Mouse (Mus musculus): ENCODE data around the gene Pou2f2. TPM values are rescaled to one million over a fixed set of nuclear protein-coding genes. Genes with fewer than 3 reads are reported as not detected.
A peak's percentile ranks its signal among the peaks of the same experiment; 100 is the strongest.

Gene Pou2f2
- polyA plus RNA-seq, 1 experiment from 2014 or later: 0.09 TPM

DNA sequence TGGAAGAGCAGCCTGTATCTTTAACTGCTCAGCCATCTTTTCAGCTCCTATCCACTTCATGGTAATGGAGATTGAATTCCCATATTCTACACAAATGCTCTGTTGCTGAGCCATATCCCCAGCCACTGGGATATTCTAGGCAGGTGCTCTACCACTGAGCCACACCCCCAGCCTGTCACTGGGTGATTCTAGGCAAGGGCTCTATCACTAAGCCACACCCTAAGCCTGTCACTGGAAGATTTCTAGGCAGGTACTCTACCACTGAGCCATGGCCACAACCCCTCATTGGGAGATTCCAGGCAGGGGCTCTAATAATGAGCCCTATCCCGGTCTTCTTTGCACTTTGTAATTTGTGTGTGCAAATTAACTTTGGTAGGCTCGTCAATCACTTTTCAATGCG, 15.6 kb upstream of the Pou2f2 start:
- in situ Hi-C loops (cut with MboI; ENCODE audit: low pct_unique_long_range_greater_than_20kb): loop anchor here (25.0 kb wide), 1 partner anchor 392 kb away; no protein-coding TSS in a partner anchor
- CTCF ChIA-PET: interaction anchor here (1.9 kb wide), 1 partner anchor 8 kb away, joined by 5 read pairs; no protein-coding TSS in a partner anchor

DNA sequence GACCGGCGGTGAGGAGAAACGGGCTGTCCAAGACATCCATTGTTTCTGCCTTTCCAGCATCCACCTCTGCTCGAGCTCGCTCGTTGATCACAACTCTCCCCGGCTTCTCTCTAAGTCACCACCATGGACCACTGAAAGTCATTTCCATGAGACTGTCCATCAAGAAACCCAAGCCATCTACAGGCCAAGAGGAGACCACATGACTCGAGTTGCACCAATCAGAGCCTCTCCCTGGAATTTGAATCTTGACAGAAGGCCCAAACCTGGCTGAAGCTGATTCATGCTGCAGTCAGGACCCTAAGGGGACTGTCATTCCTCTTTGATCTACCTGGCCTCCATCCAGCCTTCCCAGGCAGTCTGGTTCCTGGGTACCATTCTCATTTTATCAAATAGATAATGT, 12.6 kb upstream of the Pou2f2 start:
- in situ Hi-C loops (cut with MboI; ENCODE audit: low pct_unique_long_range_greater_than_20kb): loop anchor here (25.0 kb wide), 1 partner anchor 395 kb away; no protein-coding TSS in a partner anchor
- POLR2A ChIA-PET: no interaction called here
- ATAC-seq (no peak), DNase-seq (ENCODE audit: low read depth, low spot score) (no peak)
- H3K27me3 ChIP-seq: peaks cover 7% of the 10 kb centered on the region
- CTCF ChIA-PET: no interaction called here
- TF ChIP-seq CTCF (IDR thresholded peaks at IDR 0.05): no peak

More for the DNA sequence above, 15.6 kb upstream of the Pou2f2 start:
- POLR2A ChIA-PET: no interaction called here
- DNase-seq (ENCODE audit: low read depth, low spot score) (no peak), ATAC-seq (no peak)
- TF ChIP-seq CTCF (IDR thresholded peaks at IDR 0.05): no peak
- H3K27me3 ChIP-seq: peaks cover 7% of the 10 kb centered on the region

GRCm38 (mm10) chr7:25190806-25191205, 11.3 kb upstream of the Pou2f2 start:
- in situ Hi-C loops (cut with MboI; ENCODE audit: low pct_unique_long_range_greater_than_20kb): loop anchor here (25.0 kb wide), 1 partner anchor 396 kb away; no protein-coding TSS in a partner anchor
- ATAC-seq (no peak), DNase-seq (ENCODE audit: low read depth, low spot score) (no peak)
- TF ChIP-seq CTCF (IDR thresholded peaks at IDR 0.05): no peak
- ChIA-PET POLR2A (no interaction called here), CTCF (no interaction called here)
- peaks cover 10% of the 10 kb centered on the region for H3K27me3 ChIP-seq

- ChIA-PET POLR2A (interaction anchor here (0.9 kb wide), 1 partner anchor 215 kb away, joined by 3 read pairs; no protein-coding TSS in a partner anchor), CTCF (interaction anchor here (0.6 to 2.2 kb wide), 14 partner anchors 8 to 216 kb away, joined by 3 to 11 read pairs (median 4); partner anchors contain the start of gene Pou2f2)
- ATAC-seq: no peak
- peak; percentile 88 for TF ChIP-seq CTCF (IDR thresholded peaks at IDR 0.05)
- in situ Hi-C loops (cut with MboI; ENCODE audit: low pct_unique_long_range_greater_than_20kb): loop anchor here (25.0 kb wide), 1 partner anchor 399 kb away; no protein-coding TSS in a partner anchor
- peaks cover 4% of the 10 kb centered on the region for H3K27me3 ChIP-seq
- peak; percentile 22 for DNase-seq (ENCODE audit: low read depth, low spot score)
Observed at GRCm38 (mm10) chr7:25187662-25188650, 8.4 kb upstream of the Pou2f2 start.

DNA sequence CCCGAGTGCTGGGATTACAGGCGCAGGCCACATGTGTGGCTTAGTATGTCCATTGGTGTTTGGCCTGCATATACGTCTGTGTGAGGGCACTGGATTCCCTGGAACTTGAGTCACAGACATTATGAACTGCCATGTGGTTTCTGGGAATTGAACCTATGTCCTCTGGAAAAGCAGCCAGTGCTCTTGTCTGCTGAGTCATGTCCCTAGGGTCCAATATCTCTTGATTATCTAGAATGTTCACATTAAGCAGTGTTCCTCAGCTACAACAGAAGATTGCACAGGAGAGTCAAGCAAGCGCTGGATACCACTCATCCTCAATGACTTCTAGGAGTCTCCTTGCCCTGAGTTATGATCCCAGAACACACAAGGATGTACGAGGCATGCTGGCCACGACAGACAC, 4.6 kb upstream of the Pou2f2 start:
- no peak for TF ChIP-seq CTCF (IDR thresholded peaks at IDR 0.05)
- POLR2A ChIA-PET: no interaction called here
- ATAC-seq: no peak
- CTCF ChIA-PET: no interaction called here
- no peak for DNase-seq (ENCODE audit: low read depth, low spot score)
- in situ Hi-C loops (cut with MboI; ENCODE audit: low pct_unique_long_range_greater_than_20kb): loop anchor here (5.0 to 25.0 kb wide), 2 partner anchors 52 to 403 kb away; no protein-coding TSS in a partner anchor
- peaks cover 21% of the 10 kb centered on the region for H3K27me3 ChIP-seq

DNA sequence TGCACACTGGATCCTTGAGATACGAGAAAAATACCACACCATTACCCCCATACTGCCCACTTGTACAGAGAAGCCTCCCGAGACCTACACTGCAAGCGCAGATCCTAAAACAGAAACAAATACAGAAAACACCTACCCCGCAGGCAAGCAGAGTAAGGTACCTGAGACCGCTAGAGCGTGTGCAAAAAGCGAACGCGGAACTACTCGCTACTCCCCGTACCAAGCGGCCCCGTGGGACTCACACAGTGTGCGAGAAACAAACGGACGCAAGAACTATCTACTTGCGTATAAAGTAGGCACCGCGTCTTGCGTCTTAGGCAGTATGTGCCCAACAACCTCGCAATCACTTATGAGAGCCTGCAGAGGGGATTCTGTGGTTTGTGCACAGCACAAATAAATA, 2.3 kb upstream of the Pou2f2 start:
- peaks cover 41% of the 10 kb centered on the region for H3K27me3 ChIP-seq
- no peak for TF ChIP-seq CTCF (IDR thresholded peaks at IDR 0.05)
- POLR2A ChIA-PET: no interaction called here
- ATAC-seq (no peak), DNase-seq (ENCODE audit: low read depth, low spot score) (no peak)
- in situ Hi-C loops (cut with MboI; ENCODE audit: low pct_unique_long_range_greater_than_20kb): loop anchor here (5.0 to 25.0 kb wide), 2 partner anchors 50 to 405 kb away; no protein-coding TSS in a partner anchor
- CTCF ChIA-PET: no interaction called here

GRCm38 (mm10) chr7:25181331-25181790, 1.8 kb upstream of the Pou2f2 start:
- no peak for DNase-seq (ENCODE audit: low read depth, low spot score)
- in situ Hi-C loops (cut with MboI; ENCODE audit: low pct_unique_long_range_greater_than_20kb): loop anchor here (5.0 to 25.0 kb wide), 2 partner anchors 49 to 406 kb away; no protein-coding TSS in a partner anchor
- no peak for ATAC-seq
- peaks cover 46% of the 10 kb centered on the region for H3K27me3 ChIP-seq
- TF ChIP-seq CTCF (IDR thresholded peaks at IDR 0.05): peak; percentile 69
- CTCF ChIA-PET: no interaction called here
- POLR2A ChIA-PET: no interaction called here

- TF ChIP-seq CTCF (IDR thresholded peaks at IDR 0.05): no peak
- ATAC-seq (no peak), DNase-seq (ENCODE audit: low read depth, low spot score) (no peak)
- CTCF ChIA-PET: no interaction called here
- POLR2A ChIA-PET: no interaction called here
- peaks cover 51% of the 10 kb centered on the region for H3K27me3 ChIP-seq
- in situ Hi-C loops (cut with MboI; ENCODE audit: low pct_unique_long_range_greater_than_20kb): loop anchor here (5.0 to 25.0 kb wide), 2 partner anchors 48 to 407 kb away; no protein-coding TSS in a partner anchor
Observed at GRCm38 (mm10) chr7:25180512-25180911, 986 bp upstream of the Pou2f2 start.

GRCm38 (mm10) chr7:25178787-25179605, 530 bp downstream of the Pou2f2 start:
- POLR2A ChIA-PET: interaction anchor here (0.8 kb wide), 1 partner anchor 10 kb away, joined by 4 read pairs; no protein-coding TSS in a partner anchor
- TF ChIP-seq CTCF (IDR thresholded peaks at IDR 0.05): no peak
- in situ Hi-C loops (cut with MboI; ENCODE audit: low pct_unique_long_range_greater_than_20kb): loop anchor here (25.0 kb wide), 1 partner anchor 408 kb away; no protein-coding TSS in a partner anchor
- peaks cover 63% of the 10 kb centered on the region for H3K27me3 ChIP-seq
- CTCF ChIA-PET: interaction anchor here (0.6 to 1.6 kb wide), 2 partner anchors 9 to 73 kb away, joined by 3 to 10 read pairs; no protein-coding TSS in a partner anchor
- ATAC-seq (peak; percentile 72), DNase-seq (ENCODE audit: low read depth, low spot score) (no peak)

GRCm38 (mm10) chr7:25178317-25178716, 1.2 kb downstream of the Pou2f2 start:
- peaks cover 66% of the 10 kb centered on the region for H3K27me3 ChIP-seq
- ChIA-PET POLR2A (interaction anchor here (0.8 kb wide), 1 partner anchor 9 kb away, joined by 4 read pairs; no protein-coding TSS in a partner anchor), CTCF (interaction anchor here (1.6 kb wide), 1 partner anchor 9 kb away, joined by 10 read pairs; no protein-coding TSS in a partner anchor)
- in situ Hi-C loops (cut with MboI; ENCODE audit: low pct_unique_long_range_greater_than_20kb): loop anchor here (25.0 kb wide), 1 partner anchor 409 kb away; no protein-coding TSS in a partner anchor
- no peak for DNase-seq (ENCODE audit: low read depth, low spot score)
- TF ChIP-seq CTCF (IDR thresholded peaks at IDR 0.05): no peak
- ATAC-seq: no peak
